Mouse (Mus musculus): ENCODE measurements around the gene Smdt1. TPM values are rescaled to one million over a fixed set of nuclear protein-coding genes. Genes with fewer than 3 reads are reported as not detected.
"Not testable (repeated sequence)": the region's sequence is repeated elsewhere in the genome, so short reads cannot be mapped to it uniquely, and the experiment has no call there.

Gene Smdt1
- total RNA-seq, 4 experiments from 2014 or later = 137 to 205 (median 157) TPM

DNA sequence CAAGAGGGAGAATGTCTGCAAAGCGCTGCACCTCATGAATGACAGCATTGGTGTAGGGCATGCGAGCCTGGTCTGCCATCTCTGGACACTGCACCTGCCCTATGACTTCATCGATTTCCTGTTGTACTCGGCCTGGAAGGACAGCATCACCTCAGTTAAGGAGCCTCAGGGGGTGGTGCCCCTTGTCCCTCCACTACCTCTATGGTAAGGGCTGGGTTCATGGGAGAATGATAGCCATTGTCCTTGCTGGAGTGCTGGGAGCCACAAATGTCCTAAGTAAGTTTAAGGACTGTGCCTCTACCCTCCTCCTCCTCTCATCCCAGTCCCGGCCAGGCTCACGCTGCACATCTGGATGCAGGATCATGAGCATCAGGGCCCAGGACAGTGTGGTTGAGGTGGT lies 33.7 kb downstream of the Smdt1 start:
- DNase-seq = no peak

DNA sequence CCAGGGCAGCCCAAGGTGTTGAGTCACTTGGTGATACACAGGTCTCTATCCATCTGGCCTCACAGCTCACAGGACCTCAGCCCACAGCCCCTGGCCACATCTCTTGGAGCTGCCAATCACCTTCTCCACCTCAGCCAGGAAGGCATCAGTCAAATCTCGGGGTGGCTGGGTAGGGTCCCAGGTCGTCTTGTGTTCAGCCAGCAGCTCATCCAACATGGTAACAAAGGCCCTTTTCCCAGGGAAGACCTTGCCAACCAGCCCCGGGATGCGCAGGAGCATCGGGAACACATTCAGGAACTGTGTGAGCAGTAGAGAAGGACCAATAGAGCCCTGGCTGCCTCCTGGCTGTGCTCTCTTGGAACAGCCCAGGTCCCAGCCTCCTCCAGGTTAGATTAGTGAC lies 34.2 kb downstream of the Smdt1 start:
- no peak for DNase-seq

DNA sequence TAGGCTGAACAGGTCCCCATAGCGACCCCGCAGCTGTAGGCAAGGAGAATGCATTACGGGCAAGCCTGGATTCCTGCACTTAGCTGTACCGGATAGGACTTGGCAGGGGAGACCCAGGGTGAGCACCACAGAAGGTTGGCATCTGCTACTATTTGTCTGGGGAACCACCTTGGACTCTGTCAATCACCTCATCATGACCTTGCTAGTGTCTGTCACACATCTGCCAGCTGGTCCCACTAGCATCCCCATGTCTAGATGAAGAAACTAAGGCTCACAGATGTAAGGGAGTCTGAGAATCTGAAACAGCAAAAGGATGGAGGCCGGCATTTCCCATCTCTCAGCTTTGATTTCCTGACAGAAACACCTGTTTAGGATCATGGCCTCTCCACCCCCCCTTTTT lies 35.7 kb downstream of the Smdt1 start:
- no peak for DNase-seq

DNA sequence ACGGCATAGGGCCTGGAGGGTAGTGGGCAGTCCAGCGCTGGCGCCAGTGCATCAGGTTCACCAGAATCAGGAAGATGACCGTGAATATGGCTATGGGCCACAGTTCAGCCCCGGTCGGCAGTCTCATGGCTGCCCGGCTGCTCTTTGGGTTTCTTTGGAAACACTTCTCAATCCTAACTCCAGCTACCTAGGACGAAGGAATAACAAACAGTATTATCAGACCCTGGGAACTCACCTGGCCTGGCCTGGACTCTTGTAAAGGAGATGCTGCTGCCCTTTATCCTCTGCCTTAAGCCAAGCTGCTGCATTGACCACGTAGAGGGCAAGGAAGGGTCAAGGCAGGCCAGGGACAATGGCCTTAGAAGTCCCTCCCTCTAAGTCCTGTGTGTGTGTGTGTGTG lies 37.1 kb downstream of the Smdt1 start:
- no peak for DNase-seq

DNA sequence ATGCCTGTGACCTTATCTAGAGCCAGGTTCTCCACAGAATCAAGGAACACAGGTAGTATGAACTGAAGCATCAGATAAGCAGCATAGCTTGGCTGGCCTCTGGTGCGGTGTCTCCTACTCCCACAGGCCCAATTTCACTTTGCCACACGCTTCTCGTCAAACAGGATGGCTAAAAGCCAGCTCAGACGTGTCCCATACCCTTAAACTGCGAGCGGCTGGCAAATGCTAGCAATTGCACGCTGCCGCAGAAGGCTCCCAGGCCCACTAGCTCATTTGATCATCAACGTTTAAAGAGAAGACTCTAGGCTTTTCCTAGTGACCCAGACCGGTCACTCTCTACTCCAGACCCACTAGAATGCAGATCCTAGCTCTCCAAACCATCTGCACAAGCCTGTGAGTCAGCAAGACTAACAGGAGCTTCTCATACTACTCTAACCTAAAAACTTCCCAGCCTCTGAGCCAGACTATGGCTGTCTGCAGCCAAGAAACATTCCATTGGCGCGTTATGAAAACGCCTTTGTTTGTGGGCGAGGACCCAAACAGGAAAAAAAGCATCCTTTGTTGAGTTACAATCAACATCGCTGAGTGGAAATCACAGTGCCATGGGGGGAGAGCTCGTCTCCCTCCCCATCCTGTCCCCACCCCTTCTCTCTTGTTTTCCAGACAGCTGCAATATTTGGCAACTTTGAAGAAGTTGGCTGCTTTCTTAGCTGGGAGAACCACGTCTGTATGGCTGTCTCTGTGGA lies 37.8 kb downstream of the Smdt1 start:
- peak; percentile 41 for DNase-seq

DNA sequence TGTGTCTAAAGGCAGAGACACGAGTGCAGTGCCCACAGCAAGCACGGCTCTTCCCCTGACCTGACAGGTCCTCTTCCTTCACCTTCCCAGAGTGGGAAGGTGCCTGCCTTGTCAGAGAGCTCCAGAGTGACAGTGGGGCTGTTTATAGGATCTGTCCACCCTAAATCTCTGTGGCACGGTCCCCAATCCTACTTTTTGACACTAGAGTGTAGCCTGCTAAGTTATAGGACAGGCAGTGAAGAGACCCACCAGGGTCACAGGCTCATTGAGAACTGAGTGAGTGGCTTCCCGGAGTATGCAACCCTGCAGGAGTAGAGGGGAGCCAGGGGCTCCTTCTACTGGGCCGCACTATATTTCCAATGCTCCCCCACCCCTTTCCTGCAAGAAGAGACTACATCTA lies 38.9 kb downstream of the Smdt1 start:
- no peak for DNase-seq

DNA sequence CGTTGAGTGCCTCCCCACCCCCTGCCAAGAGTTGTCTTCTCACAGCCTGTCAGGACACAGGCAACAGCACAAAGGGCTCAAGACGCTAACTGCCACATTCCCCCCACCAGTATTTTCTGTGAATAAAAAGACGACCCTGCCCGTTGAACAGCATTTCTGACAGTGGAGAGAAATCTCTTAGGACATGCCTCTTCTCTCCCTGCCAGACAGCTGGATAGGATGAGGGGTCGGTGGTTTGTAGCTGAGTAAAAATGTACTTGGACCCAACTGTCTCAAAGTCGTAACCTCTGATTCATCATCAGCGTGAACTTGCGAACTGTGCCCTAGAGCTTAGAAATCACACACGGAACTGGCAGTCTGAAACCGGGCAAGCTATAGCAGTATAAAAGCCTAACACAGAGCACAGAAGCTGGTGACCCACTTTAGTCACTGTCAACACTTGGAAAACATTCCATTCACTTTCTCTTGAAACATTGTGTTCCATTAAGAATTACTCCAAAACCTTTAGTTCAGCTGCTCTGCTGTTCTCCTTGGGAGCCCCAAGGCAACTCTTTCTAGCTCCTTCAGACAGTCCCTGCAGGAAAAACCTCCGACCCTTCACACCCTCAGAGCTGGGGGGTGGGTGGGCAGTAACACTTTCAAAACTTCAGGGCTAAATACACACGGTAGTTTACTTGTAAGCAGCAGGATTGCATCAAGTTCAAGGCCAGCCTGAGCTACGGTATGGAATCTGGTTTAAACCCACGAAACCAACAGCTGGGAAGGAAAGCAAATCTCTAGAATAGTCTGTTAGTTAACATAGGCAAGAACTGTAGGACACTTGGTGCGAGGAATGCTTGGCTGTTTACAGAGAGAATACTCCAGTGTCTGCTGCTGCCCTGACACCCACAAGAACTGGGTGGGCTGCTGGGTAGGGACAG lies 39.8 kb downstream of the Smdt1 start:
- DNase-seq = no peak

DNA sequence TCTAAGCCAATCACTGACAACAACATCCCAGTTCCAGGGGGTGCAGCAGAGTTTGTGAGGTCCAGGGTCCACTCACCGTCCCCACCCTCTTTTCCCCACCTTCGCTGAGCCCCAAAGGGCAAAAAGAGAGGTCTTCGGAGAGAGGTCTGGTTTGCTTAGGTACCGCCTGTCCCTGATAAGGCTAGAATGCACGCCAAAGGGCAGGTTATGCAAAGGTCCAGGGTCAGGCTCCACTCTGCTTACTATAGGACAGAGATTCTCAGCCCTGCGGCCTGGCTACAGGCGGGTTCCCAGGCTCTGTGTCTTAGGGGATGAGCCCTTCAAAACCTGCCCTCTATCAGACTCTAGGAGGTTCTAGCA lies 40.7 kb downstream of the Smdt1 start:
- no peak for DNase-seq

DNA sequence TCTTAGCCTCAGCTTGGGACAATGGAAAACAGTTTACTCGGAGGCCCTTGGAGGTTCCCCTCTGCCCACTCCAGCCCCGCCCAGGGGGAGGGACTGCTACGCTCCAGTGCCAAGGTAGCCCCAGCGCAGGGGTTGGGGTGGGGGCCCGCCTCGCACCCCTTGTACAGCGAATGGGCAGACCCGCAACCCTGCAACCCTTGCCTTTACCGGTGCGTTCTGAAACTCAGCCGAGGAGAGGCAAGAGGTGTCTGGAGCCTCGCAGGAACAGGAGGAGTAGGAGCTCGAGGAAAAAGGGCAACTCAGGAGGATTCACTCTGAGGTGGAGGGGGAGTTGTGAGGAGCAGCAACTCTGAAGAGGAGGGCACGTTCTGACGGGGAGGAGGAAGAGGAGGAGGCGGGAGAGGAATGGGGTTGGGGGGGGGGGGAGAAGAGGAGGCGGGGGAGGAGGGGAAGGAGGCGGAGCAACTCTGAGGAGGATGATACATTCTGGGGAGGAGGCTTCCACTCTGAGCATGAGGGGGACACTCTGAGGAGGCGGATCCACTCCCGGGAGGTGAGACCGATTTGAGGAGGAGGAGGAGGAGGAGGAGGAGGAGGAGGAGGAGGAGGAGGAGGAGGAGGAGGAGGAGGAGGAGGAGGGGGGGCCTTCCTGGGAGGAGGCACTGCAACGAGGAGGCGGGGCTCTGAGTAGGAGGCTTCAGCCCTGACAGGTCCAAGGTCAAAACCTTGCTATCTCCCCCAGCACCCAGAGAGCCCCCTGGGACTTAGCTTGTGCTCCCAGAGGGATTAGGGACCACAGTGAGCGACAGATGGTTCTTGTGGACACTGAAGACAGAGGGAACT lies 41.3 kb downstream of the Smdt1 start, which contains the start of gene Cyp2d22:
TSS of gene Cyp2d22 (minus strand) at position 390 of the 843 bp plus-strand sequence.
- DNase-seq = peak; percentile 66

DNA sequence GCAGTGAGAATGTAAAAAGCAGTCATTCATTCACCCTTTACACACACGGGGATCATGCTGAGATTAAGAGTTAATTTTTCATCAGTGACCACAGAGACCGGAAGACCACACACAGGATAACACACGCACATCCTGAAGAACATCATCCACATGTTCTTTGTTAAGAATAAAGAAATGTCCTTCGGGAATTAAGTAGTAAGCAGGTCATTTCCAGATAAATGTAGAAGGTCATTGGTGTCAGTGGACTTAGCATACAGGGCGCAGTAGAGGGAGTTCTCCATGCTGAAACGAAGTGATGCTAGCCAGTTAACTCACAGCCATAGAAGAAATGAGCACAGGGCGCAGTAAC lies 41.9 kb downstream of the Smdt1 start:
- no peak for DNase-seq

DNA sequence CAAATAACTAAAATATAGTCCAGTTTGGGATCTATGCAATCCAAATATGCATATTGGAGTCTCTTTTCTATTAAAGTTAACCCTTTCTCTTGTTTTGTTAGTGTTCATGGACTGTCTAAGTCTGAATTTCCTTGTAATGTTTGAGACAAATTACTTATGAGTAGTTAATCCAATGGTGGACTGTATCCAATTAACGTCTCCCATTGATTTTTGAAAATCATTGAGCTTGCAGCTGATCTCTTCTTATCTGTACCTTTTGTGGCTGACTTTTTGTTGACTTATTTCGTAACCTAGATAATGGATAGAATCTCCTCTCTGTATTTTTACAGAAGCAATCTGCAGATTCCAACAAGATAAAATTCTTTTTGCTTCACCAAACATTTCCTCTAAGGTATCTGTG lies 43.7 kb downstream of the Smdt1 start:
- no peak for DNase-seq

DNA sequence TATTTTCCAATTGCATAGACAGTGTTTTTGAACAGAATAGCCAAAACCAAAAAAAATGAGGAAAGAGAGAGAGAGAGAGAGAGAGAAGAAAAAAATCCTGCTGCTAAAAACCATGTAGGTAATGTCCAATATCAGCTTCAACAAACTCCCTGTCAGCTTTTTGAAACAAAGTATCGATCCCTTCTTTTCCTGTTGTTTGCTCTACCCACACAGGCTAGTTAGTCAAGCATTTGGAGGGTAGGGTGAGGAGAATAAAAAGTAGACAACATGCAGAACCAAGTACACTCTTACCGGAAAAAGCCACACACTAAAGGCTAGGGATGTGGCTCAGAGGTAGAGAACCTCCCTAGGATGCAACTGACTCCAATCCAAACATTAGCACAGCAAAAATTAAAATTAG lies 47.0 kb downstream of the Smdt1 start:
- DNase-seq = no peak

DNA sequence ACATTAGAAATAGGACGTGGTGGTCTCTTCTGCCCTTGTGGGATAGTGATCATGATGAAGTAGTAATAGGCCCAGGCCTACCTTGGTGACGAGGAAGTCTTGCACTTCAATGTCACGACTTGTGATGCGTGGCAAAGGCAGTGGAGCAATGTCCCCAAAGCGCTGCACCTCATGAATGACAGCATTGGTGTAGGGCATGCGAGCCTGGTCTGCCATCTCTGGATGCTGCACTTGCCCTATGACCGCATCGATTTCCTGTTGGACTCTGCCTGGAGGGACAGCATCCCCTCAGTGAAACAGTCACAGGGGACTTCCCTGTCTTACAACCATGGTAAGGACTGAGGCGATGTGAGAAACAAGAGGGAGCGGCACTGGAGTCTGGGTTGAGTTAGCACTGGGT lies 51.2 kb downstream of the Smdt1 start:
- DNase-seq = not testable (repeated sequence)

DNA sequence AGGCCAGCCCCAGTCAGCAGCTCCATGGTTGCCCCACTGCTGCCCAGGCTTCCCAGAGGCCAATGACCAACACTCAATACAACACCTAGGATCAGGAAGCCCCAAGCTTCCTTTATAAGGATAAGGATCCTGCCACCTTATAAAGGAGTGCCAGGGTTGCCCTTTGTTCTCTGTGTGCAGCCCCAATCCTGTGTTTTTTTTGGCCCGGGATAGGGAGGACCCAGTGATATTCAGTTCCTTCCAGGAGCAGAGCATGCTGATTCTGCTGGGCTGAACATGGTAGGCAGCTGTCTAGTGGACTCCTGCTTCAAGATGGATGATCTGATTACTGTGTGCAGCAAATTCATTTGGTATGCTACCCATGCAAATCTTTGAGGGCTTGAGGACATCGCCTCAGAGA lies 55.2 kb downstream of the Smdt1 start, which contains the start of gene Cyp2d11:
TSS of gene Cyp2d11 (minus strand) at position 101 of the 400 bp plus-strand sequence.
- DNase-seq = not testable (repeated sequence)

DNA sequence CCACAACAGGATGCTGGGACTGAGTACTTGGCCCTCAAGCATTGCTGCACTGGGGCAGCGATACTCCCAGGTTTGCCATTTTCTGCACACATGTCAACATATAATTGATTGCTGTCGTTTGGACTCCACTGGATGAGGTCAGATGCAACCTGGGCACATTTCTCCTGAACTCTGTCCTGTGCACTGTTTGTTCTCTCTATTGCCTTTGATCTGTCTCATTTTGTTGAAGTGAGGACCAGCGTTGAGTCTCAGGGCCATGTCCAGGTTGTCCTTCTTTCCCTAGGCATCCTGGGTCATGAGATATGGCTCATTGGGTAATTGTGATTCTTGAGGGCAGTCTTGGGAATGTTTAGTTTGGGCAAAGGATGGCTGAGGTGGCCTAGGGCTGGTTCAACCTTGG lies 57.2 kb downstream of the Smdt1 start:
- not testable (repeated sequence) for DNase-seq

Small RNA genes within 50 kb of the gene (microRNA-seq; reads per million reads assigned to microRNA genes)
- 0 reads per million in 2 experiments for gene Mir7684

Other genes starting within 250 kb of the Smdt1 start
- 10 to 100 TPM in 3 of 4 experiments, 1 to 10 TPM in 1; 8.9 to 13.7 (median 12.5) TPM for gene Ccdc134, start 211.0 kb upstream of the Smdt1 start, total RNA-seq (2022)
- 100 to 1,000 TPM in 2 of 4 experiments, 10 to 100 TPM in 2; 83.2 to 144 (median 107) TPM for gene Srebf2, start 191.8 kb upstream of the Smdt1 start, total RNA-seq (2022)
- under 1 TPM in 3 of 4 experiments, not detected in 1; 0.14 to 0.24 (median 0.17) TPM for gene Shisa8, start 126.1 kb upstream of the Smdt1 start, total RNA-seq (2022)
- gene Tnfrsf13c, start 114.6 kb upstream of the Smdt1 start, total RNA-seq (2022) = under 1 TPM in 2 of 4 experiments, not detected in 2; 0.45 to 0.92 TPM
- 1 to 10 TPM in 3 of 4 experiments, under 1 TPM in 1; 0.87 to 3.8 (median 1.8) TPM for gene Cenpm, start 94.2 kb upstream of the Smdt1 start, total RNA-seq (2022)
- gene 1500009C09Rik, start 86.6 kb upstream of the Smdt1 start, total RNA-seq (2022) = under 1 TPM; 0.35 to 0.62 (median 0.39) TPM
- 1 to 10 TPM; 3.0 to 6.9 (median 3.5) TPM for gene Sept3, start 64.1 kb upstream of the Smdt1 start, total RNA-seq (2022)
- gene Wbp2nl, start 40.0 kb upstream of the Smdt1 start, total RNA-seq (2022) = not detected
- gene Naga, start within 50 bp of the Smdt1 start, total RNA-seq (2022) = 10 to 100 TPM; 68.6 to 89.3 (median 77.9) TPM
- gene Pheta2, start within 50 bp of the Smdt1 start, total RNA-seq (2022) = 1 to 10 TPM in 2 of 4 experiments, under 1 TPM in 2; 0.74 to 2.0 (median 1.4) TPM
- gene Ndufa6, start 15.4 kb downstream of the Smdt1 start, total RNA-seq (2022) = 100 to 1,000 TPM; 293 to 470 (median 376) TPM
- gene Cyp2d22, start 41.3 kb downstream of the Smdt1 start, total RNA-seq (2022) = 10 to 100 TPM; 42.2 to 46.6 (median 45.6) TPM
- gene Cyp2d11, start 55.1 kb downstream of the Smdt1 start, total RNA-seq (2022) = under 1 TPM in 2 of 4 experiments, not detected in 2; 0.22 to 0.42 TPM
- gene Cyp2d10, start 68.2 kb downstream of the Smdt1 start, total RNA-seq (2022) = 1 to 10 TPM in 1 of 4 experiments, not detected in 3; 1.1 TPM
- gene Cyp2d9, start 94.5 kb downstream of the Smdt1 start, total RNA-seq (2022) = 1 to 10 TPM in 1 of 4 experiments, under 1 TPM in 1, not detected in 2; 0.46 to 2.5 TPM
- not detected for gene Cyp2d12, start 216.1 kb downstream of the Smdt1 start, total RNA-seq (2022)